Mouse (Mus musculus) frontal cortex, postnatal 36 days (tissue): ENCODE measurements around the gene Timp3.

Source experiments
- DNase-seq, 2 experiments: peaks; one replicate each; pipeline ENCODE4 v3.0.0; 2022; ENCODE audit warnings: low spot score in 2 of 2

Gene Timp3

GRCm38 (mm10) chr10:86300293-86301116, at the start of gene Timp3:
TSS of gene Timp3 (plus strand) at chr10:86300372.
- DNase-seq, result peak; percentile 39 to 48

- peak in 1 of 2 experiments; percentile 54 for DNase-seq
Observed at GRCm38 (mm10) chr10:86256221-86256620, 44.0 kb upstream of the Timp3 start.

GRCm38 (mm10) chr10:86257045-86257444, 43.1 kb upstream of the Timp3 start:
- DNase-seq, result no peak

- no peak for DNase-seq
Observed at GRCm38 (mm10) chr10:86258046-86258445, 42.1 kb upstream of the Timp3 start.

- no peak for DNase-seq
Observed at GRCm38 (mm10) chr10:86258992-86259391, 41.2 kb upstream of the Timp3 start.

- no peak for DNase-seq
Observed at GRCm38 (mm10) chr10:86261725-86262124, 38.4 kb upstream of the Timp3 start.

- no peak for DNase-seq
Observed at GRCm38 (mm10) chr10:86264618-86265017, 35.6 kb upstream of the Timp3 start.

GRCm38 (mm10) chr10:86270254-86270653, 29.9 kb upstream of the Timp3 start:
- no peak for DNase-seq

GRCm38 (mm10) chr10:86272826-86273225, 27.3 kb upstream of the Timp3 start:
- no peak for DNase-seq

GRCm38 (mm10) chr10:86273410-86274191, 26.6 kb upstream of the Timp3 start:
- DNase-seq, result no peak

GRCm38 (mm10) chr10:86275585-86275984, 24.6 kb upstream of the Timp3 start:
- DNase-seq, result no peak

- DNase-seq, result no peak
Observed at GRCm38 (mm10) chr10:86277327-86277726, 22.8 kb upstream of the Timp3 start.

- no peak for DNase-seq
Observed at GRCm38 (mm10) chr10:86278481-86278880, 21.7 kb upstream of the Timp3 start.

- peak in 1 of 2 experiments; percentile 20 for DNase-seq
Observed at GRCm38 (mm10) chr10:86279579-86280168, 20.5 kb upstream of the Timp3 start.

GRCm38 (mm10) chr10:86281238-86281637, 18.9 kb upstream of the Timp3 start:
- no peak for DNase-seq

- DNase-seq, result no peak
Observed at GRCm38 (mm10) chr10:86286508-86286907, 13.7 kb upstream of the Timp3 start.

GRCm38 (mm10) chr10:86290109-86290771, 9.9 kb upstream of the Timp3 start:
- DNase-seq, result no peak

- DNase-seq, result no peak
Observed at GRCm38 (mm10) chr10:86293880-86294279, 6.3 kb upstream of the Timp3 start.

- no peak for DNase-seq
Observed at GRCm38 (mm10) chr10:86294599-86295365, 5.4 kb upstream of the Timp3 start.

- DNase-seq, result no peak
Observed at GRCm38 (mm10) chr10:86295454-86296098, 4.6 kb upstream of the Timp3 start.

GRCm38 (mm10) chr10:86296111-86296510, 4.1 kb upstream of the Timp3 start:
- DNase-seq, result peak; percentile 74 to 76
